Mouse (Mus musculus) hindbrain, postnatal 0 days (tissue): ENCODE results near the gene Rtl10. TPM values are rescaled to one million over a fixed set of nuclear protein-coding genes. Genes with fewer than 3 reads are reported as not detected.

Source experiments
- ATAC-seq: fragments of 200-750 bp; cut with Nextera tagmentation; 2 replicates; pipeline ENCODE4 v1.8.0; 2017; ENCODE audit warnings: mild to moderate bottlenecking, moderate TSS enrichment, moderate library complexity
- DNase-seq: peaks from one replicate; pipeline ENCODE4 v3.0.0-alpha.2; 2015; ENCODE audit warnings: low spot score
- H3K27ac ChIP-seq: fragments of 300-500 bp; sonication (generic); 2 replicates; pipeline ENCODE4 v1.5.1; 2014; ENCODE audit warnings: mild to moderate bottlenecking
- H3K27me3 ChIP-seq: fragments of 300-500 bp; sonication (generic); 2 replicates; pipeline ENCODE4 v1.6.1; 2014; ENCODE audit warnings: low read length, mixed read lengths; ENCODE audit not compliant: insufficient read depth
- H3K36me3 ChIP-seq: fragments of 300-500 bp; sonication (generic); 2 replicates; pipeline ENCODE4 v1.6.1; 2014; ENCODE audit warnings: low read length, mixed read lengths; ENCODE audit not compliant: insufficient read depth
- H3K4me1 ChIP-seq: fragments of 300-500 bp; sonication (generic); 2 replicates; pipeline ENCODE4 v1.6.1; 2014; ENCODE audit warnings: antibody characterized with exemption, low read length, mixed read lengths; ENCODE audit not compliant: insufficient read depth
- H3K4me2 ChIP-seq: fragments of 300-500 bp; sonication (generic); 2 replicates; pipeline ENCODE4 v1.6.1; 2014; ENCODE audit warnings: low read depth, mild to moderate bottlenecking, low read length, moderate library complexity, mixed read lengths
- H3K4me3 ChIP-seq: fragments of 300-500 bp; sonication (generic); 2 replicates; pipeline ENCODE4 v1.5.1; 2014; ENCODE audit warnings: low read length
- H3K9ac ChIP-seq: fragments of 300-500 bp; sonication (generic); replicated peaks from 2 replicates; pipeline ENCODE4 v1.6.1; 2014; ENCODE audit warnings: mild to moderate bottlenecking, low read length, moderate library complexity, mixed read lengths
- H3K9me3 ChIP-seq: fragments of 300-500 bp; sonication (generic); 2 replicates; pipeline ENCODE4 v1.6.1; 2016; ENCODE audit warnings: low read length, mixed read lengths
- CTCF ChIP-seq: IDR thresholded peaks from 2 replicates; pipeline ENCODE4 v1.5.1; 2016; ENCODE audit warnings: antibody characterized with exemption, control low read depth, low read depth
- WGBS: fragments of 180-500 bp; shearing (Covaris S2); extraction: QIAGEN DNeasy Blood & Tissue Kit; methylation state at CpG from one replicate; pipeline ENCODE4 v1.1.7; 2014; 5-methylcytosine and 5-hydroxymethylcytosine counted together
- polyA plus RNA-seq: library from polyadenylated mRNA; unstranded; fragments of >200 nt; fragmentation: Nextera tagmentation; extraction: Ambion mirVana; gene quantifications from 2 replicates; pipeline ENCODE4 v1.2.1, GENCODE M21; 2015
- total RNA-seq: library from RNA; depleted of rRNA; stranded (reverse); fragments of >200 nt; gene quantifications from 2 replicates; pipeline ENCODE4 v1.2.3, GENCODE M21; 2014

Rtl10 gene
- total and polyA plus RNA-seq, 2 experiments from 2014 or later, result 2.5 to 11.0 TPM

- TF ChIP-seq CTCF, result no peak
- 59% methylated on average over 4 of the region's 4 CpGs for WGBS
- Histone ChIP-seq H3K4me1 (0 out of 2 replicates have a peak, but pooled peaks cover 4% of the 10 kb centered on the region), H3K27ac (no peak overlapping the region), H3K4me2 (no peak overlapping the region), H3K4me3 (no peak overlapping the region), H3K9ac (no peak overlapping the region), H3K27me3 (no peaks in the 10 kb centered on the region), H3K36me3 (no peaks in the 10 kb centered on the region), H3K9me3 (no peaks in the 10 kb centered on the region)
- ATAC-seq, result no peak
- no peak for DNase-seq
Observed at GRCm38 (mm10) chr16:18480933-18481485, 17.7 kb upstream of the Rtl10 start.

- no peaks in the 10 kb centered on the region for H3K27me3 ChIP-seq
- DNase-seq (no peak), ATAC-seq (no peak)
- no peak overlapping the region for H3K4me3 ChIP-seq
- WGBS, result 96% methylated on average over 3 of the region's 3 CpGs
- 0 out of 2 replicates have a peak, but pooled peaks cover 4% of the 10 kb centered on the region for H3K4me1 ChIP-seq
- H3K36me3 ChIP-seq, result no peaks in the 10 kb centered on the region
- no peak overlapping the region for H3K27ac ChIP-seq
- no peak overlapping the region for H3K4me2 ChIP-seq
- TF ChIP-seq CTCF, result no peak
- no peaks in the 10 kb centered on the region for H3K9me3 ChIP-seq
- no peak overlapping the region for H3K9ac ChIP-seq
Observed at GRCm38 (mm10) chr16:18482431-18482830, 16.3 kb upstream of the Rtl10 start.

GRCm38 (mm10) chr16:18483839-18484238, 14.9 kb upstream of the Rtl10 start:
- Histone ChIP-seq H3K4me1 (0 out of 2 replicates have a peak, but pooled peaks cover 4% of the 10 kb centered on the region), H3K9ac (no peak overlapping the region), H3K36me3 (no peaks in the 10 kb centered on the region), H3K4me3 (no peak overlapping the region), H3K4me2 (no peak overlapping the region), H3K27me3 (no peaks in the 10 kb centered on the region), H3K27ac (no peak overlapping the region), H3K9me3 (no peaks in the 10 kb centered on the region)
- DNase-seq (no peak), ATAC-seq (no peak)
- no peak for TF ChIP-seq CTCF
- 58% methylated on average over 5 of the region's 5 CpGs for WGBS

GRCm38 (mm10) chr16:18484386-18484785, 14.3 kb upstream of the Rtl10 start:
- no peak for TF ChIP-seq CTCF
- no peak overlapping the region for H3K27ac ChIP-seq
- no peaks in the 10 kb centered on the region for H3K27me3 ChIP-seq

GRCm38 (mm10) chr16:18484794-18485435, 13.8 kb upstream of the Rtl10 start:
- Histone ChIP-seq H3K27me3 (no peaks in the 10 kb centered on the region), H3K4me3 (no peak overlapping the region), H3K9me3 (no peaks in the 10 kb centered on the region), H3K4me1 (0 out of 2 replicates have a peak, but pooled peaks cover 4% of the 10 kb centered on the region), H3K36me3 (no peaks in the 10 kb centered on the region), H3K27ac (no peak overlapping the region), H3K4me2 (no peak overlapping the region), H3K9ac (no peak overlapping the region)
- ATAC-seq (peak; percentile 32; the same call in 1 of the 2 replicates), DNase-seq (no peak)
- TF ChIP-seq CTCF, result no peak
- 17% methylated on average over 5 of the region's 5 CpGs for WGBS

More at GRCm38 (mm10) chr16:18484386-18484785, 14.3 kb upstream of the Rtl10 start:
- H3K9ac ChIP-seq, result no peak overlapping the region
- H3K36me3 ChIP-seq, result no peaks in the 10 kb centered on the region
- 9% methylated on average over 4 of the region's 4 CpGs for WGBS
- 0 out of 2 replicates have a peak, but pooled peaks cover 4% of the 10 kb centered on the region for H3K4me1 ChIP-seq
- DNase-seq (no peak), ATAC-seq (no peak)
- no peak overlapping the region for H3K4me2 ChIP-seq
- H3K4me3 ChIP-seq, result no peak overlapping the region
- H3K9me3 ChIP-seq, result no peaks in the 10 kb centered on the region

GRCm38 (mm10) chr16:18486126-18486525, 12.6 kb upstream of the Rtl10 start:
- Histone ChIP-seq H3K27ac (no peak overlapping the region), H3K9me3 (no peaks in the 10 kb centered on the region), H3K4me2 (no peak overlapping the region), H3K9ac (no peak overlapping the region), H3K4me1 (0 out of 2 replicates have a peak, but pooled peaks cover 4% of the 10 kb centered on the region), H3K27me3 (no peaks in the 10 kb centered on the region), H3K36me3 (no peaks in the 10 kb centered on the region), H3K4me3 (no peak overlapping the region)
- no peak for TF ChIP-seq CTCF
- ATAC-seq, result no peak
- no peak for DNase-seq
- WGBS, result 95% methylated on average over 2 of the region's 2 CpGs

GRCm38 (mm10) chr16:18490281-18490680, 8.4 kb upstream of the Rtl10 start:
- no peaks in the 10 kb centered on the region for H3K27me3 ChIP-seq
- H3K27ac ChIP-seq, result no peak overlapping the region
- no peaks in the 10 kb centered on the region for H3K9me3 ChIP-seq
- H3K4me1 ChIP-seq, result no peaks in the 10 kb centered on the region
- ATAC-seq (no peak), DNase-seq (no peak)
- no peak for TF ChIP-seq CTCF
- H3K4me3 ChIP-seq, result no peak overlapping the region
- H3K36me3 ChIP-seq, result no peaks in the 10 kb centered on the region
- no peak overlapping the region for H3K9ac ChIP-seq
- WGBS, result 98% methylated on average over 3 of the region's 3 CpGs
- no peak overlapping the region for H3K4me2 ChIP-seq
